Mouse (Mus musculus) megakaryocyte progenitor cell, adult 5-6 weeks (primary cell): ENCODE data around the gene Dusp1. TPM values are rescaled to one million over a fixed set of nuclear protein-coding genes. Genes with fewer than 3 reads are reported as not detected.

Experiments used
- ATAC-seq: replicated peaks from 2 replicates; pipeline ENCODE4 v1.8.0; 2016; ENCODE audit warnings: mild to moderate bottlenecking, moderate TSS enrichment, inconsistent platforms; ENCODE audit not compliant: poor library complexity
- total RNA-seq, 2 experiments: library from RNA; stranded (forward) in 1 of 2; stranded (reverse) in 1 of 2; fragments of 157-497, 149-512 nt in 1 of 2; fragments of 200-1000 nt in 1 of 2; gene quantifications; 2 replicates each; pipeline versions ENCODE4 v1.2.3 to v1.2.4; 2015 to 2017

Dusp1 gene
- total RNA-seq, 2 experiments from 2014 or later = 29.6 to 89.7 TPM

- no peak for ATAC-seq
These were observed 55.8 kb downstream of the Dusp1 start for GRCm38 (mm10) chr17:26506031-26506641.

- no peak for ATAC-seq
These were observed 56.7 kb downstream of the Dusp1 start for GRCm38 (mm10) chr17:26505181-26505581.

DNA sequence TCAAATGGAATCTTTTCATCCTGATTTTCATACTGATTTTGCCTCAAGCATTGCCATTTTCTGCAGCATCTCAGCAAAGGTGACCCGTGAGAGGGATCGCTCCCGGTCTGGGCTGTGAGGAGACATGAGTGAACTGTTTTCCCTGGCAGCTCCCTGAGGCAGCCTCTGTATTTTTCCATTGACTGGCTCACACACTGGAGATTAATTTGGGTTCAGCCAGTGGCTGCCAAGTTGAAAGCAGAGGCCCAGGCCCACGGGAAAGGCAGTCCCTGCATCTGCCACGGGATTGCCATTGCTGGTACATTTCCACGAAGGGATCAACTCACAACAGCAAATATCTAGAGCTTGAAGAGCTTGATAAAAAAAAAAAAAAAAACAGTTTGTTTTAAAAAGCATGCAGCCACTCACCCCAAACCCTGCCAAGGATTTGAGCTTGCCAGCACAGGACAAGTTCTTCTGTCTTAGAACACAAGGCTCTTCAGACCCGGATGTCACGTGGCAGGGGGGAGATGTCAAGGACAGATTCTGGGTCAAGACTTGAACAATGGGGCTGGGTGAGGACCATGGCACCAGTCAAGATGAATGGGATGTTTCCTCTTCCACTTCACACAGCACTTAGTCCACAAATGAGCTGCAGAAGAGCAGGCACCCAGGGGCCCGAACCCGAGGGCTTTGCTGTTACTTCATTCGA is 57.8 kb downstream of the Dusp1 start:
- ATAC-seq = no peak

DNA sequence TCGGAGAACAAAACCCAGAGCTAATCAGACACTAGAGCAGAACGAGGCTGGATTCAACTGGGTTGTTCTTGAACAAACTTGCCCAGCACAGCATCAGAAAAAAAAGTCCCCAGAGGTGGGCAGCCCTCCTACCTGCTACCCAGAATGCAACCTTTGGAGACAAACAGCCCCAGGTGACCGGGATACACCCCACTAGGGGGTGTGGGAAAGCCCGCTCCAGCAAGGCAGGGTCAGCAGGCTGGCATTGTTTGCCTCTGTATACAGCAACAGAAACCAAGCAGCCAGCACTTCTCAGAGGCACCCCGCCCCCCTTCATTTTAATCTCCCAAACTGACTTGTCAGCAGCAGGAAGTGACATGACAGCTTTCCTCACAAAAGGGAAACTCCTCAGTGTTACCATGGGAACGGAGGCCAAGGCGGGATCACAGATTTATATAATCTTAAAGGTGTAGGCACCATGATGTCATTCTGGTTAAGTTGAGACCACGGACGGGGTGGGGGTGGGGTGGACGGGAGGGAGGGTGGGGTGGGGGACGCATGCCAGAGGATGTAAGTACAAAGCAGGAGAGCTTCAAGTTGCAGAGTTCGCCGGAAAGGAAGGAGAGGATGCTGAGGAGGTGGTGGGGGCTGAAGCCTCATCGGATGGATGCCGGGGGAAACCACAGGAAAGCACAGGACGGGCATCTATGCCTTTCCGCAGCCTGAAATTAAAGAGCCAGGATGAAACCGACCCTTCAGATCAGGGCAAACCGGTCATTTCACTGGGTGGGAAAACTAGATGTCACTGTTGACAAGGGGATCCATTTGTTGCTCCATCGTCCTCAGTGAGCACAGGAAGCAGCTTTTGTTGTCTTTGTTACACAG is 58.9 kb downstream of the Dusp1 start:
- peak; percentile 74 for ATAC-seq

- no peak for ATAC-seq
These were observed 60.1 kb downstream of the Dusp1 start for GRCm38 (mm10) chr17:26501826-26502225.

- no peak for ATAC-seq
These were observed 63.3 kb downstream of the Dusp1 start for GRCm38 (mm10) chr17:26498626-26499025.

DNA sequence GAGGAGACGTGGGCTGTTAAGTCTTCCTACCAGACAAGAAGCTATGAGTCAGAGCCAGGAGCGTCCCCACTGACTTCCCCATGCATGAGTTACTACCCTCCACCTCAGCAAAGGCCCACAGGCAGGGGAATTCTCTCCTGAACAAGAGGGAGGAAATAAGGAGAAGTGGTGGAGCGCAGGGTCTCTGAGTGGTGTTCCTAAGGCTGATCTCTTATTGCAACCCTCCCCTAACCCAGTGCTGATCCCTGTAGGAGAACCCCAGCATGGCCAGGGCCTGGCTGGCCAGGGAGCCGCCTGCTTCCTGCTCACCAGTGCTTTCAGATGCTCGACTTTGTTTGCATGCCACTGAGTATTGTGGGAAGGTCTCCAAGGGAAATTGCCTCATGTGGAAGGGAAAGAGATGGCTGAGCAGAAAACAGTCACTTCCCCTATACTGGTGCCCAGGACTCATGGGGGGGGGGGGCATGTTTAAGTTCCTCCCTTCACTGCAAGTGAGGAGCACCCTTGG is 64.5 kb downstream of the Dusp1 start:
- peak; percentile 91 for ATAC-seq

DNA sequence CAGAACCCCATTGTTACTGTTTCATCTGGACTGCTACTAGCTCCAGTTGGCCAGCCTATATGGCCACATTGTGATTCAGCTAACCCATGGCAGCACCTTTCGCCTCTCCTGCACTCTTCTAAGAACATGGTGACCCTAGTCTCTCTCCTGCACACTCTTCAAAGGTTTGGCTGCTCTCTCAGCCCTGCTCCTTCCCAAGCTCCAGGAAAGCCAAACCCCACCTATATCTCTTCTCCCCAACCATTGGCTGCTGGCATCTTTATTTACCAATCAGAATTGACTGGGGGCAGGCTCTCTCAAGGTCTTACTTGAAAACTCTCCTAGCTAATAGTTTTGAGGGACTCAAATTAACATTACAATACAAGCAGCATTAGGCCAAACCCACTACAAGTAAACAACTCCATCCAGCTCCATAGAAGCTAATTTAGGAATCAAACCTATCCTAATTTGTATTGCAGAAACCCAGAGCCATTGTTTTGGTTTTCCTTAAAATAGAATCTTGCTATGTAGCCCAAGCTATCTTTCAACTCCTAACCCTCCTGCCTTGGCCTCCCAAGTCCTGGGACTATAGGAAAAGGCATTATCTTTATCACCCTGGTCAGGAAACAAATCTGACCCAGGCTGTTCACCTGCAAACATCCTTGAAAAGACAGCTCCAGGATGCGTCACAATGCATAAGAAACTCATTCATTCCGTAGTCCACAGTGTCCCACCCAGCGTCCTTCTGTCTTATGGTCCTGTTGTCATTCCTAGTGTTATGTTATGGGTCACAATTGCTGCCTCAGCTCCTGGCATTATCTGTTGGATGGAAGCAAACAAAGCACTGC is 67.1 kb downstream of the Dusp1 start:
- no peak for ATAC-seq

DNA sequence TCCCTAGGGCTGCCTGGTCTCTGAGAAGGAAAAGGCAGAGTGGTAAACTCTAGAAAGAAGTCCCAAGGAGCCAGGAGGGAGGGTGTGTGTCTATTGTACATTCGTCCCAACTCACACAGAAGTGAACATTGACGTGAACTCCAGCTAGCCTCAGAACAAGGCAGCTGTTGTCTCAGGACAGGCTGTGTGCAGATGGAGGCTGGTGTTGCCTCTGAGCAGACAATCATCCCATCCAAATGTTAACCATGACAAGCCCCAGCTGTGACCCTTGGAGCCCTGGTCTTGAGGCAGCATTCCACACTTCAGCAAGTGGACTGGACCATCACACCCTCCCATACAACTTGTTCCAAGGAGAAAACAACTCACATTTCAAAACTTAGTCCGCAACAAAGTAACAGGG is 69.7 kb downstream of the Dusp1 start:
- ATAC-seq = no peak

DNA sequence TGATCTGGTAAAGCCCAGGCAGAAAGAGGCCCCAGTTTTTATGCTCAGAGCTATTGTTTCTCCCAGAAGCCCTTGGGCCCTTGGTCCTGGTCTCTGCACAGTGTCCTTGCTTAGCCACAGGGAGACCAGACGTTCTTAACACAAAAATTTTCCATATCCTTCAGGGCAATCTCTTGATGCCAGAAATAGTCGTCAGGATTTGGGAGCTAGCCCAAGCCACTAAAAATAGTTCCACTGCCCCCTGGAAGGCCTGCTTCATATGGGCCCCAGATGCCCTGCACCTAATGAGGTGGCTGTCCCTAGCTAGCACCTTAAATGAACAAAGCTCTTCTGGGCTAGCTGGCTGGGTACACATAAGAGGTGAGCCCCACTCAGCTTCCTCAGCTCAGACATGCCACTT is 71.0 kb downstream of the Dusp1 start:
- ATAC-seq = no peak

- no peak for ATAC-seq
These were observed 71.9 kb downstream of the Dusp1 start for GRCm38 (mm10) chr17:26490072-26490471.

GRCm38 (mm10) chr17:26488711-26489403 is 73.1 kb downstream of the Dusp1 start:
- no peak for ATAC-seq

GRCm38 (mm10) chr17:26487917-26488316 is 74.0 kb downstream of the Dusp1 start:
- no peak for ATAC-seq

GRCm38 (mm10) chr17:26487266-26487665 is 74.7 kb downstream of the Dusp1 start:
- ATAC-seq = 0 out of 2 replicates have a peak, but pooled peaks have one; percentile 34

DNA sequence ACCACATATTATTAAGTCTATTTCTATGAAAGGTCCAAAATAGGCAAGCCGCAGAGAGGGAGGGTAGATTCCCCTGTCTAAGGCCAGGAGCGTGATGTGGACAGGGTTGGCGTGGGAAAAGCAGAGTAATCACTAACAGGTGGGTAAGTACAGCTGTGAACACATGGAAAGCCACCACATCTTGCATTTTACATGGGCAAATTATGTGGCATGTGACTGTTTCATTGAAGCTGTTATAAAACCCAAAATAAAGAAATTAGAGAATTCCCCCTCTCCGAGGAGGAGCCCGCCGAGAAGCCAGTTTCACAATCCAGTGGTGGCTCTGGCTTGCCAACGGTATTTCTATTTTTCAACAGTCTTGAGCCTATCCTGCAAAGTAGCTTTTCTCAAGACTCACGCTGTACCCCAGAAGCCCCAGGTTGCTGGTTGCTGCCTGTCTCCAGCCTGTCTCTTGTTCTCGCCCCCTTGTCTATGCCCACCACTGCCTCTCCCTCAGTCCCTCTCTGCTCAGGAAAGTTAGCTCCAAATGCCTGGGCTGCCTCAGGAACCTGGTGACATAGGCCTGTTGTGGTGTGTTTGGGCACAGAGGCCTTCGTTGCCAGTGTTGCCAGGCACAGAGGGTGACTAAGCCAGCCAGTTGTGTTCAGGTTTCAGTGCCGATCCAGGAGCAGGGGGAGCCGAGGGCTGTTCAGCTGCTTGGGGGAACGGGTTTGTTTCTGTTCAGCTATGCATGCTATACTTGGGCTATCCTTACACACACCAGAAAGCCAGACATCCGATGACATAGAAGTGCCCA is 77.1 kb downstream of the Dusp1 start:
- peak; percentile 31; the same call in 1 of the 2 replicates for ATAC-seq

DNA sequence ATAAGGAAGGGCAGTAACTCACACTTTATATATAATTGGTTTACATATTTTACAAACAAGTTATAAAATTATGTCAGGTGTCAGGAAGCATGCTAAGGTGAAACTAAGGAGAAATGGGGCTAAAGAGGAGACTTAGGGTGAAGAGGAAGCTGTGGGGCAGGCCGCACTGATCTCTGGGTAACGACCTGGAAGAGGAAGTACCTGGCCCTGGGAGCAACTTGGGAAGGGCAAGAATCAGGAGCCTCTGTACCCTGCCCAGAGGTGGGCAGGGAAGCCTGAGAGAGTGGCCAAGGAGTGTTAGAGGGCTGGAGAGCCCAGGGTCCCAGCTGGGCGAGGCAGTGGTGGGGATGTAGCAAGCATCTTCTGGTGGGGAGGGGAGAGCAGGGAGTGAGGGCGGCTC is 81.0 kb downstream of the Dusp1 start:
- no peak for ATAC-seq

GRCm38 (mm10) chr17:26479619-26480018 is 82.3 kb downstream of the Dusp1 start:
- no peak for ATAC-seq

- ATAC-seq = no peak
These were observed 83.3 kb downstream of the Dusp1 start for GRCm38 (mm10) chr17:26478672-26479071.

DNA sequence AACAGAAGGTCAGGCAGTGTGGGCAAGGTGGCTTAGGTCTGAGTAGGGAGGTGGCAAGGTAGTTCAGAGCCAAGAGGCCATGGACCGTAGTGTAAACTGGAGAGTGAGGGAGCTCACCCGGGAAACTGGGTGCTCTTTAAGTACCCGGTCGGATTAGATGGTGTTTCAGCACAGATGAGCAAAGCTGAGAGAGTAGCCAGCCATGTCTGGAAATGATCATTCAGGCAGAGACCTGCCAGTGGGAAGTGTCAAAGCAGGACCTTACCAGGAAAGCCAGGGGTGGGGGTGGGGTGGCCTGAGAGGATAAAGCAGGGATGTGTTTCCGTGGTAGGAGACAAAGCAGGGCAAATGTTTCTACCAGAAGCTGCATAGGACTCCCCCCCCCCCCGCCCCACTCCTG is 85.1 kb downstream of the Dusp1 start:
- ATAC-seq = no peak
